Mouse (Mus musculus) ES-E14 (cell line): ENCODE measurements around the gene Dctd. TPM values are rescaled to one million over a fixed set of nuclear protein-coding genes. Genes with fewer than 3 reads are reported as not detected.

Source experiments
- DNase-seq: peaks from one replicate; pipeline ENCODE4 v3.0.0-alpha.2; 2013; ENCODE audit warnings: low read depth, low spot score
- H3K27ac ChIP-seq: 2 replicates; pipeline ENCODE4 v1.5.1; 2012; ENCODE audit warnings: low read depth, mild to moderate bottlenecking, low read length, moderate library complexity, mixed read lengths; ENCODE audit not compliant: poor library complexity, insufficient read depth, severe bottlenecking
- H3K36me3 ChIP-seq: 2 replicates; pipeline ENCODE4 v1.6.1; 2012; ENCODE audit warnings: mild to moderate bottlenecking, low read length, moderate library complexity, mixed read lengths; ENCODE audit not compliant: control insufficient read depth, poor library complexity, insufficient read depth, severe bottlenecking
- H3K4me1 ChIP-seq, 2 experiments: fragments of 150-350 bp in 1 of 2; sonication (generic) in 1 of 2; 2 replicates each; pipeline ENCODE4 v1.6.1; 2012; ENCODE audit warnings: low read length in 2 of 2, mild to moderate bottlenecking in 1 of 2, mixed read lengths in 1 of 2; ENCODE audit not compliant: control insufficient read depth in 2 of 2, insufficient read depth in 2 of 2, poor library complexity in 1 of 2
- H3K4me3 ChIP-seq, 2 experiments: fragments of 150-350 bp in 1 of 2; sonication (generic) in 1 of 2; 2 replicates each; pipeline ENCODE4 v1.5.1; 2012; ENCODE audit warnings: low read length in 2 of 2, low read depth in 1 of 2, mild to moderate bottlenecking in 1 of 2, mixed read lengths in 1 of 2; ENCODE audit not compliant: insufficient read depth in 1 of 2, poor library complexity in 1 of 2, severe bottlenecking in 1 of 2
- H3K9ac ChIP-seq: 2 replicates; pipeline ENCODE4 v1.6.1; 2012; ENCODE audit warnings: low read depth, mild to moderate bottlenecking, low read length, mixed read lengths; ENCODE audit not compliant: poor library complexity, insufficient read depth, severe bottlenecking
- H3K9me3 ChIP-seq: fragments of 150-350 bp; sonication (generic); 2 replicates; pipeline ENCODE4 v1.6.1; 2012; ENCODE audit warnings: low read depth, mild to moderate bottlenecking, low read length; ENCODE audit not compliant: control insufficient read depth, insufficient read depth
- CHD2 ChIP-seq: IDR thresholded peaks from 2 replicates; pipeline ENCODE4 v1.6.1; 2014; ENCODE audit warnings: mild to moderate bottlenecking, low read depth, low read length, inconsistent platforms
- HCFC1 ChIP-seq: IDR thresholded peaks from 2 replicates; pipeline ENCODE4 v1.6.1; 2012; ENCODE audit warnings: low read length, inconsistent platforms, borderline replicate concordance; ENCODE audit not compliant: insufficient read depth
- MAFK ChIP-seq: IDR thresholded peaks from 2 replicates; pipeline ENCODE4 v1.6.1; 2014; ENCODE audit warnings: mild to moderate bottlenecking, low read depth, low read length, inconsistent platforms; ENCODE audit not compliant: insufficient read depth
- ZC3H11A ChIP-seq: IDR thresholded peaks from 2 replicates; pipeline ENCODE4 v1.6.1; 2012; ENCODE audit warnings: low read depth, mild to moderate bottlenecking, inconsistent platforms, low read length, borderline replicate concordance
- ZNF384 ChIP-seq: IDR thresholded peaks from 2 replicates; pipeline ENCODE4 v1.6.1; 2012; ENCODE audit warnings: low read depth, low read length, inconsistent platforms
- in situ Hi-C, 2 experiments: fragments of 600-800 bp; cut with MboI; formaldehyde crosslinking; loops; one replicate each; pipeline ENCODE4 v1.15.1; 2025; ENCODE audit warnings: low sequenced_read_pairs in 2 of 2, inconsistent platforms in 1 of 2; ENCODE audit not compliant: unreplicated experiment in 2 of 2
- total RNA-seq: library from RNA; depleted of rRNA; stranded (reverse); fragments of 300-350 nt; gene quantifications from 2 replicates; pipeline ENCODE4 v1.2.3, GENCODE M21; 2012

Gene Dctd
- total RNA-seq, 1 experiment: 50.4 TPM

- no peak overlapping the region for H3K9ac ChIP-seq
- H3K27ac ChIP-seq: no peak overlapping the region
- H3K36me3 ChIP-seq: no peaks in the 10 kb centered on the region
- no peak overlapping the region for H3K4me3 ChIP-seq
- in situ Hi-C loops: no loop called here
- TF ChIP-seq MAFK (no peak), ZNF384 (no peak), CHD2 (no peak), ZC3H11A (no peak), HCFC1 (no peak)
- no peak for DNase-seq
- no peaks in the 10 kb centered on the region for H3K4me1 ChIP-seq
- H3K9me3 ChIP-seq: no peaks in the 10 kb centered on the region
Measured at GRCm38 (mm10) chr8:48146449-48146848, 47.6 kb downstream of the Dctd start.

- in situ Hi-C loops: no loop called here
- H3K4me3 ChIP-seq: no peak overlapping the region
- H3K9ac ChIP-seq: no peak overlapping the region
- TF ChIP-seq HCFC1: no peak
- TF ChIP-seq ZNF384: no peak
- TF ChIP-seq CHD2: no peak
- TF ChIP-seq ZC3H11A: no peak
- no peak for TF ChIP-seq MAFK
- no peak overlapping the region for H3K27ac ChIP-seq
- no peaks in the 10 kb centered on the region for H3K4me1 ChIP-seq
- no peaks in the 10 kb centered on the region for H3K9me3 ChIP-seq
- DNase-seq: no peak
- no peaks in the 10 kb centered on the region for H3K36me3 ChIP-seq
Measured at GRCm38 (mm10) chr8:48152062-48152738, 53.3 kb downstream of the Dctd start.

- Histone ChIP-seq H3K4me3 (no peak overlapping the region), H3K4me1 (no peaks in the 10 kb centered on the region), H3K36me3 (no peaks in the 10 kb centered on the region), H3K9ac (no peak overlapping the region), H3K9me3 (no peaks in the 10 kb centered on the region), H3K27ac (no peak overlapping the region)
- in situ Hi-C loops: no loop called here
- DNase-seq: no peak
- no peak for TF ChIP-seq CHD2
Measured at GRCm38 (mm10) chr8:48153360-48154121, 54.6 kb downstream of the Dctd start.

- no peak for DNase-seq
- TF ChIP-seq ZNF384 (no peak), CHD2 (no peak), HCFC1 (no peak), MAFK (no peak), ZC3H11A (no peak)
- no peak overlapping the region for H3K4me3 ChIP-seq
- no peak overlapping the region for H3K27ac ChIP-seq
- no peaks in the 10 kb centered on the region for H3K4me1 ChIP-seq
- H3K9me3 ChIP-seq: no peaks in the 10 kb centered on the region
- H3K9ac ChIP-seq: no peak overlapping the region
- no peaks in the 10 kb centered on the region for H3K36me3 ChIP-seq
- in situ Hi-C loops: no loop called here
Measured at GRCm38 (mm10) chr8:48157718-48158117, 58.8 kb downstream of the Dctd start.
